8 mouse cellular contexts compared by ENCODE assay signal in genomic region chr2:38536331-38536731, GRCm38 (mm10). TPM values are rescaled to one million over a fixed set of nuclear protein-coding genes. Genes with fewer than 3 reads are reported as not detected.
DNase-seq lines count a peak whose midpoint lies in the region; ATAC-seq and TF ChIP-seq lines count a peak whose summit lies in the region.

No protein-coding gene starts in this region.

- no peak overlapping the region for H3K27ac ChIP-seq in limb, embryonic 14.5 days (replicated peaks; ENCODE audit: low read depth, low read length)
- H3K27ac ChIP-seq in neural tube, embryonic 15.5 days (replicated peaks): 0 out of 2 replicates have a peak overlapping the region, but pooled peaks have one; percentile 13

- 65% methylated on average over 8 of the region's 8 CpGs for WGBS in limb, embryonic 14.5 days
- 68% methylated on average over 8 of the region's 8 CpGs for WGBS in neural tube, embryonic 15.5 days

- H3K4me2 ChIP-seq in limb, embryonic 14.5 days (replicated peaks; ENCODE audit: low read depth, low read length, severe bottlenecking): no peak overlapping the region
- H3K4me2 ChIP-seq in neural tube, embryonic 15.5 days: no peak overlapping the region

- DNase-seq in cerebellum, adult 11 months: peak; percentile 68
- DNase-seq in cerebellum, postnatal 10 days: no peak
- peak; percentile 68 for DNase-seq in 3134 (ENCODE audit: extremely low read depth, insufficient read length, low spot score)
- DNase-seq in brain, adult 2 months (ENCODE audit: low read depth, low spot score): peak; percentile 95
- DNase-seq in limb, embryonic 14.5 days (ENCODE audit: low spot score): peak; percentile 49
- no peak for DNase-seq in embryo, embryonic 11 days

- TF ChIP-seq POLR2A in limb, embryonic 14.5 days (IDR thresholded peaks at IDR 0.05; ENCODE audit: borderline replicate concordance, extremely low read depth, insufficient read depth, insufficient read length): no peak

- peaks cover 50% of the 10 kb centered on the region for H3K4me1 ChIP-seq in limb, embryonic 14.5 days (ENCODE audit: control insufficient read depth, insufficient read depth, low read length)
- H3K4me1 ChIP-seq in neural tube, embryonic 15.5 days: peaks cover 56% of the 10 kb centered on the region

- no peak overlapping the region for H3K9ac ChIP-seq in limb, embryonic 14.5 days (ENCODE audit: low read depth, low read length, severe bottlenecking)
- H3K9ac ChIP-seq in neural tube, embryonic 15.5 days (replicated peaks): no peak overlapping the region

- no peaks in the 10 kb centered on the region for H3K9me3 ChIP-seq in limb, embryonic 14.5 days (ENCODE audit: control insufficient read depth, low read length)
- H3K9me3 ChIP-seq in neural tube, embryonic 15.5 days (replicated peaks): no peaks in the 10 kb centered on the region

- no peak overlapping the region for H3K4me3 ChIP-seq in limb, embryonic 14.5 days (replicated peaks; ENCODE audit: low read length)
- H3K4me3 ChIP-seq in neural tube, embryonic 15.5 days (replicated peaks): no peak overlapping the region

- H3K36me3 ChIP-seq in limb, embryonic 14.5 days (ENCODE audit: control insufficient read depth, insufficient read depth, low read length): 0 out of 2 replicates have a peak, but pooled peaks cover 3% of the 10 kb centered on the region
- no peaks in the 10 kb centered on the region for H3K36me3 ChIP-seq in neural tube, embryonic 15.5 days

- ATAC-seq in hematopoietic stem cell, adult 5-6 weeks (replicated peaks in 1 of 2; ENCODE audit: insufficient read depth in 1 of 2, low FRiP score in 2 of 2, low TSS enrichment in 1 of 2, low read depth in 1 of 2, poor library complexity in 2 of 2, severe bottlenecking in 2 of 2): peak; percentile 76 to 80
- no peak for ATAC-seq in limb, embryonic 14.5 days (ENCODE audit: low FRiP score, low read depth)
- ATAC-seq in neural tube, embryonic 15.5 days (ENCODE audit: low FRiP score): no peak

- H3K27me3 ChIP-seq in limb, embryonic 14.5 days (ENCODE audit: control insufficient read depth, insufficient read depth, low read length): no peaks in the 10 kb centered on the region
- H3K27me3 ChIP-seq in neural tube, embryonic 15.5 days (replicated peaks): no peaks in the 10 kb centered on the region

RNA-seq across cellular contexts. Expression of gene Nek6, which starts 24.9 kb away (rescaled TPM):
- total RNA-seq in hematopoietic stem cell, adult 5-6 weeks (2017): 6.9 and 14.1 TPM in 2 replicates
- 77.2 and 81.1 TPM in 2 replicates for polyA plus RNA-seq in limb, embryonic 14.5 days (2012; rRNA removed)
- 123 and 138 TPM in 2 replicates for polyA plus RNA-seq in limb, embryonic 14.5 days (2014; fragmentation: Nextera tagmentation; extraction: Ambion mirVana)
- polyA plus RNA-seq in neural tube, embryonic 15.5 days (2015; fragmentation: Nextera tagmentation; extraction: Ambion mirVana): 51.0 and 57.5 TPM in 2 replicates

Comparison
In these comparisons a context has a peak if more than half of its experiments do, and no peak if none do; other contexts are left out.
1. DNase-seq: peak in cerebellum, adult 11 months (single experiment), 3134 (single experiment), brain, adult 2 months (single experiment) and limb, embryonic 14.5 days (single experiment); none in cerebellum, postnatal 10 days (0 of 2) and embryo, embryonic 11 days (single experiment).
2. ATAC-seq: peak in hematopoietic stem cell, adult 5-6 weeks (2 of 2); none in limb, embryonic 14.5 days (single experiment) and neural tube, embryonic 15.5 days (single experiment).